Mouse (Mus musculus) heart, postnatal 10 days (tissue): ENCODE data around the gene Hsbp1. TPM values are rescaled to one million over a fixed set of nuclear protein-coding genes. Genes with fewer than 3 reads are reported as not detected.
"Not testable (repeated sequence)": the region's sequence is repeated elsewhere in the genome, so short reads cannot be mapped to it uniquely, and the experiment has no call there.

Experiments
- DNase-seq, 2 experiments: peaks; one replicate each; pipeline ENCODE4 v3.0.0; 2021
- intact Hi-C: fragments of 180-260 bp; cut with DNase I; formaldehyde crosslinking; loops from one replicate; pipeline ENCODE4 v1.15.1; 2025
- total RNA-seq, 2 experiments: library from RNA; stranded (reverse); gene quantifications; 2 replicates each; pipeline ENCODE4 v1.2.3; 2021

The Hsbp1 gene
- 100 to 1,000 TPM; 195 to 207 TPM for total RNA-seq

DNA sequence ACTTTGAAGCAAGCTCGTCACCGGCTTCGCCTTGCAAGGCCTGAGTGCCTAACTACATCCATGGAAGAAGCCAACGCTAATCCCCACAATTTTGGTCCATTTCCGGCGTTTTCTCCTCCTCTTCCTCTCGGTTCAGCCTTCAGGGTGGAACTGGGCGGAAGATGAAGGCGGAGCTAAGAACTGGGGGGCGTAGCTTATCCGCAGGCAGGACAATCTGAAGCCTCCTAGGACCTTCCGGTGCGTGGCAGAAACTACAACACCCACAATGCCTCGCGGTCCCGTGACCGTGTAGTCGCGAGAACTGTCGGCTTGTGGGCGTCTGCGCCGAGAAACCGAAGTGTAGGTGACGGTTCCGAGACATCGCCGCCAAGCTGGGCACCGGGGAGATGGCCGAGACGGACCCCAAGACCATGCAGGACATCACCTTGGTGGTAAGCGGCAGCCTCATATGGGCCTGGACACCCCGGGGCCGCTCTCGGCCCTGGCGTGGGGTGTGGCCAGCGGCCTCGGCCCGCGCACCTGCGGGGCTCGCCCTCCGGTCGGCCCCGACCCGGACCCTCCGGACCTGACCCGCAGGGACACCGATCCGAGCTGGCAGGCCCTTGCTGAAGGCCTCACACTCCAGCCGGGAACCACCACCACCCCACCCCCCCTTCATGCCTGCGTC lies at the start of gene Hsbp1:
Gene Hsbp1, plus strand, starts transcription at position 299 of the 667 bp plus-strand sequence.
- DNase-seq: peak; percentile 99
- intact Hi-C loops: no loop called here

DNA sequence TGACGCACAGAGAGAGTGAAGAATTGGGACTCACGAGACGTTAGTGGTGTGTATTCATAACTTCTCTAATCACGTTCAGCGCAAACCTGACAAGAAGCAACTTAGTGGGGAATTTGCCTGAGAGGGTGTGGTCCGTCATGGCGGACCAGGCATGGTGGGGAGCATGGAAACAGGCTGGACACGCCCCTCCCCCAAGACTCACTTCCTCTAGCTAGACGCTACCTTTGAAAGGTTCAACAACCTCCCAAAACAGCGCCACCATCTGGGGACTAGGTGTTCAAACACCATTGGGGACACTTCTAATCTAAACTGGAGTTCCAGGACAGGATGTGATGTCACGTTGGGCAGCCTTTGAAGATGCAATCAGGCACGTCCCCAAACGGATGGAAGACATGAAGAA lies 48.8 kb upstream of the Hsbp1 start:
- intact Hi-C loops: loop anchor here (10.0 kb wide), 1 partner anchor 231 kb away; no protein-coding TSS in a partner anchor
- no peak for DNase-seq

DNA sequence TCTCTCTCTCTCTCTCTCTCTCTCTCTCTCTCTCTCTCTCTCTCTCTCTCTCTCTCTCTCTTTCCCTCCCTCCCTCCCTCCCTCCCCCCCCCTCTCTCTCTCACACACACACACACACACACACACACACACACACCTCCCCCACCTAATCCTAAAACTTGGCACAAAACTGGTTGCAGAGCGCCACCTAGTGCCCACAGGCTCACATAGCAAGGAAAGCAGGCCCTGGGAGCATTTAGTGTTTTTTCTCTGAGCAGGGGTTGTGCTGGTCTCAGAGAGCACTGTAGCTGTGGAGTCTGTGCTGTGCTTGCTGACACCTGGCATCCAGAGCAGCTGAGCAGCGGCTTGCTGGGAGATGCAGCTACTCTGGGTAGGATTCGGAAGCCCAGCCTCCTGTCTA lies 46.5 kb upstream of the Hsbp1 start:
- DNase-seq: peak; percentile 35 to 67
- intact Hi-C loops: loop anchor here (2.0 to 10.0 kb wide), 2 partner anchors 73 to 233 kb away; no protein-coding TSS in a partner anchor

DNA sequence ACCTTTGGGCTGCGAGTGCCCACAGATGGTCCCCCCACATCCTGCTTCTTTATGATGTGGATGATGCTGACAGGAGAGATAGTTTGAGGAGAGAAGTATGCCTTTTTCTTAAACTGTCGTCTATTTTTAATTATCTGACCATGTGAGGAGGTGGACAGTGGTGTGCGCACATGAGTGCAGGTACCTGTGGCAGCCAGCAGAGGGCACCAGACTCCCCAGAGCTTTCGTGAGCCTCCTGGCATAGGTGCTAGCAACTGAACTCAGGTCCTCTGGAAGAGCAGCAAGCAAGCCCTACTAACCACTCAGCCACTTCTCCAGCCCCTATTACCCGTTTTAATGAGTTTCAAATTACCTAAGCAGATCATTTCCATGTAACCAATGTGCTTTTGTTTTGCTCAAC lies 44.0 kb upstream of the Hsbp1 start:
- intact Hi-C loops: no loop called here
- no peak for DNase-seq

DNA sequence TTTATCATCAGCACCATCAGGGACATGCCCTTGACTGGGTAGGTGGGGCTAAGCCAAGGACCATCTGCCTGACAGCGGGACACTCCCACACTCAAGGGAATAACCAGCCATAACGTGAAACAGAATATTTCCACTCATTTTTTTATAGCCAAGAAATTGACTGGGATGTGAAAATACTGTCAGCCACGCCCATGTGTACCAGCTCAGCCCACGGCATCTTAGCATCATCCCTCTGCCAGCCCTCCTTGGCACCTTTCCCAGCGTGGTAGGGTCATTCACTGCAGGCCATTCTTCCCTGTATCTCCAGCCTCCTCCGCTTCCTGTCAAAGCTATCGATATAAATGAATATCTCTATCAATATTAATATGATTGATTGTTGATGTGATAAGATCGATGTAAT lies 40.1 kb upstream of the Hsbp1 start:
- intact Hi-C loops: no loop called here

DNA sequence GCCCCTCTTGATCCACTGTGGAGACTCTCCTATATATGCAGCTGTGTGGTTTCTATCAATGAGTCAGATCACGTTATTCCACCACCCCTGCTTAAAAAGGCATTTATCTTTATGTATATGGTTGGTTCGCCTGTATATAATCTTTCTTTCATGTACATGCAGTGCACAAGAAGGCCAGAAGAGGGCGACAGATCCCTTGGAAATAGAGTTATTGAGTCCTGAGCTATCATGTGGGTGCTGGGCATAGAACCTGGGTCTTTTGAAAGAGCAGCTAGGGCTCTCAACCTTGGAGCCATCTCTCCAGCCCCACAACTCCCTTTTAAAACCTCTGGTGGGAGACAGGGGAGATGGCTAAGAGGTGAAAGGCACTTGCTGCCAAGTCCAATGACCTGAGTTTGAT lies 32.9 kb upstream of the Hsbp1 start:
- peak in 1 of 2 experiments; percentile 22 for DNase-seq
- intact Hi-C loops: loop anchor here (2.0 kb wide), 1 partner anchor 73 kb away; no protein-coding TSS in a partner anchor

More for the DNA sequence above, 40.1 kb upstream of the Hsbp1 start:
- DNase-seq: peak; percentile 26 to 28

DNA sequence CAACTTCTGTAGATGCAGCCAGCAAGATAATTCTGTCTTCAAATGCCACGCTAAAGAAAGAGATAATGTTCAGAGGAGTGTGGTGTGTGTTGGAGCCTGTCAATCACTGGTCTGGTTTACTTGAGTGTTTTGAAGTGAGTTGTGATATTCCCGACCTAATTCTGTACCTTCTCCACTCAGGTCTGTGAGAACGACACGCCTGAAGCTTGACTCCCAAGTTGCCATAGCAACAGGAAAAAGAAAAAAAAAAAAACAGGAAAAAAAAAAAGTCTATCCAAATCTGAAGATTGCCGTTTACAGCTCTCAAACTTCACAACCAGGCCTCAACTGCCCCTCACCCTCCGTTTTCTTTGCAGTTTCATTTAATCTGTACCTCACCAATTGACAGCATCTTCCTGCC lies 21.1 kb upstream of the Hsbp1 start:
- intact Hi-C loops: no loop called here
- no peak for DNase-seq

DNA sequence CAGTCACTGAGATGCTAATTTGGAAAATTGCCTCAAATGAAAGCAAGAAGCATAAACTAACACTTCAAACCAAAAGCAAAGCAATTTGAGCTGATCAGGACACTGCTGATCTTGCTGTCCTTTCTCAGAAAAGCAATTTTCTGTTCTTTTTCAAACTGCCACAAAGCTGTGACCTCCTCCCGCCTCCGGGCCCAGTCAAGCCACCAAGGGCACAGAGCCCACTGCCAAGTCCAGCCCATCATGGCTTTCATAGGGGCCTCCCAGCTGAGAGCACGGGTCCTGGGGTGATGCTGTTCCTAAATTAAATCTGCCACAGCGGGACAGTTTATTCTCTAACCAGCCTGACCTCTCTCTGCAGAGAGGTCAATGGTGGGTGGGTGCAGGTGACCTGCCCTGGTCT lies 4.7 kb upstream of the Hsbp1 start:
- DNase-seq: no peak

DNA sequence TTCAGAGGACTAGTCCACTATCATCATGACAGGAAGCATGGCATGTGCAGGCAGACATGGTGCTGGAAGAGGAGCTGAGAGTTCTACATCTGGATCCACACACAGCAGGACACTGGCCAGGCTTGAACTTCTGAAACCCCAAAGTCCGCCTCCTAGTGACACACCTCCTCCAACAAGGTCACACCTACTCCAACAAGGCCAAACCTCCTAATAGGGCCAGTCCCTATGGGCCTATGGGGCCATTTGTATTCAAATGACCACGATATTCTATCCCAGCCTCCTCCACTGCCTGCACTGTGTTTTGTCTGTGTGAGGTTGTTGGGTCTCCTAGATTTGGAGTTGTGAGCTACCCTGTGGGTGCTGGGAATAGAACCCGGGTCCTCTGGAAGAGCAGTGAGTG lies 682 bp upstream of the Hsbp1 start:
- intact Hi-C loops: no loop called here
- DNase-seq: no peak

More for the DNA sequence above, 4.7 kb upstream of the Hsbp1 start:
- intact Hi-C loops: no loop called here

DNA sequence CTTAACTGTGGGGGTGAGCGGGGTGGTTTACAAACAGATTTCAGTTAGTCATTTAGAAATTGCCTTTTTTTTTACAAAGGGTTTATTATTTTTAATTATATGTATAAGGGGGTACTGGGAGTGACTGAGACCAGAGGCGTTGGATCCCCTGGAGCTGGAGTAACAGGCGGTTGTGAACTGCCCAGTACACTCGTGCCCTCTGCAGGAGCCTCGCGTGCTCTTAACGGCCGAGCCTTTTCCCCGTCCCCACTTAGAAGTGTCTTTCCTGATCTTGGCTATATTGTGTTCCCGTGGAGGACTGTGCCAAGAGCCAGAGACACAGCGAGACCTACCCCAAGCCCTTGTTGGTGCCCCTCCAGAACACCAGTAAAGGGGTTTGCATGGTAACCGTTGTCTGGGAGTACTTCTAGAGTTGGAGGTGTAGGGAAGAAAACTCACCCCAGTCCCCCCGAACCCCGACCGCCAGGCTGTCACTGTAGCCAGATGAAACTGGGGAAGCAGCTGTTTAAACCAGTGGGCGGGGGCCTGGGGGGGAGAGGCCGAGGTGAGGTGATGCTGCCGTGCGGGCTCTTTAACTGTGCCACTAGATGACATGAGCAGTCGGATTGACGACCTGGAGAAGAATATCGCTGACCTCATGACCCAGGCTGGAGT lies 868 bp downstream of the Hsbp1 start:
- DNase-seq: peak; percentile 12 to 20
- intact Hi-C loops: no loop called here

DNA sequence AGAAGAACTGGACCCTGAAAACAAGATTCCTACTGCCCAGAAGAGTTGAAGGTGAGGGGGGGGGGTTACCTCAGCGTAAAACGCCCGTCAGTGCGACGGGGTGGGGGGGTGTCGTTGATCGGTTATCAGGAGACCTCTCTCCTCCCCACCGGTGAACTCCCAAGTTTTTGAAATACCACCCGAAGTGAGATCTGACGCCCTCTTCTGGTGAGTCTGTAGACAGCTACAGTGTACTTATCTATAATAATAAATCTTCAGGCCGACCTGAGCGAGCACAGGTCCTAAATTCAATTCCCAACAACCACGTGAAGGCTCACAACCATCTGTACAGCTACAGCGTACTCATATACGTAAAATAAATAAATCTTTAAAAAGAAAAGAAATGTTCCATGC lies 1.4 kb downstream of the Hsbp1 start:
- intact Hi-C loops: no loop called here
- no peak for DNase-seq

DNA sequence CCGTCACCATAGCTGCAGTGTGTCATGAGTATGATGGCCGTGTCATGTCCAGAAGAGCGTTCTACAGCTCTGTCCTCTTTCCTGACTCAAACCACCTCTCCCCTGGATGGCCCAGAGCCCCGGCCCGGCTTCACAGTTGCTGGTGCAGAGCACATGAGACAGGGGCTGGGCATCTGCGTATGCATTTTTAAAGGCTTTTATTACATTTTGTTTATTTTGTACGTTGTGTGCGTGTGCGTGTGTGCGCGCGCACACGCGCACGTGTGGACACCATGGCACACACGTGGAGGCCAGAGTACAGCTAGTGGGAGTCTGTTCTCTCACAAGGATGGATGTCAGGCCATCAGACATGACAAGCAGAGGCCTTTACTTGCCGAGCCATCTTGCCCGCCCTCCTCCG lies 7.4 kb downstream of the Hsbp1 start:
- intact Hi-C loops: no loop called here
- DNase-seq: no peak

DNA sequence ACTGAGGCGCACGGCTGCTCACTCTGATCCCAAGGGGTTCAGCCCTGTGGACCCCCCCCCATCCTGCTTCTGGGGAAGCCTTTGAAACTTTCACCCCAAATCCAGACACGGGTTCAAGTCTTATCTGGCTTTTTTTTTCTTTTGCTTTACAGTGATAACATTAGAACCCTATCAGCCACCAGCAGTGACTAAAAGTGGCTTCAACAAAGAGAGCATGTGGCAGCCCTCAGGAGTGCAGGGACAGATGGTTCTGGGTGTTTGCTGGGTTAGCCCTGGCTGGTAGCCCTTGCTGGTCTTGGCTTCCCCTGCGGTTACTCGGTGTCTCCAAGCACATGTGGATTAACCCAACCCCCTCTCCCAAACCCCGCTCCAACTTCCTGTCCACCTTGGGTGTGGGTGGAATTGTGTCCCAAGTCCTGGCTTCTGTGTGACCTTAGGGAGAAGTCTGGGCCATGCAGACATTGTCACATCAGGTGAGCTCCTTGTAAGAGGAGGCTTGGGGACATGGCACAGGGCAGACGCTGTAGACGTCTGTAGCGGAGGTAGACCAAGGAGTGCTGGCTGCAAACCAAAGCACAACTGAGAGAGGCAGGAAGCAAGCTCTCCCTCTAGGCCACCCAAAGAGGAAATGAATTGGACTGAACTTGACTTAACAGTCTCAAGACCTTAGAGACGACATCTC lies 8.8 kb downstream of the Hsbp1 start:
- DNase-seq: no peak
- intact Hi-C loops: no loop called here

DNA sequence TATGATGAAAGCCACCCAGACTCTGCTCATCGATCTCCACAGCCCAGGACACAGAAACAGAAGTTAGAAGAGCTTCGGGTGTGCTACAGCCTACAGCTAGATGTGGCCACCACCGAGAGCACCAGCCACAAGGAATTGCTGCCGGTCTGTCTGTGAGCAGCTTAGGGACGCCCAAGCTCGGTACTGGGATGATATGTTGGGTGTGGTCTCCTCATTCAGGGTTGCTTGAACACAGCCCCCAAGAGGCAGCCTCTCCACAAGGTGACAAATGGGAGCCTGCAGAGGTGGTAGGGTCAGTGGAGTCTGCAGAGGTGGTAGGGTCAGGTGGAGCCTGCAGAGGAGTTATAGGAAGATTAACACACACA lies 9.4 kb downstream of the Hsbp1 start:
- DNase-seq: no peak
- intact Hi-C loops: no loop called here

DNA sequence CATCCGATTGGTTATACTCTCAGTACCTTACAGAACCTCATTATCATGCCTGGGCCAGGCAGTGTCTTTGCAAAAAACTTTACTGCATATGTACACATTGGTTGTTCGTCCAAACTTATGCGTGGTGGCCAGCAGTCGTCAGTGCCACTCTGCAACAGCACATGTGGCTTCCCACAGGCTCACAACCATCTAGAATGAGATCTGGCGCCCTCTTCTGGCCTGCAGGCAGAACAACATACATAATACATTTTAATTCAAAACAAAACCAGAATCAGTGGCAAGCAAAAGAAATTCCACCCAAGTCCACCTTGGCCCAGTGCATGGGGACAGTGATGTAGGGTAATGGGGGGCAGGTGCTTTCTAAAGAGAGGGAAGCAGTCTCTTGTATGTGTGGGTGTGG lies 12.3 kb downstream of the Hsbp1 start:
- intact Hi-C loops, DNase-seq: not testable (repeated sequence)

DNA sequence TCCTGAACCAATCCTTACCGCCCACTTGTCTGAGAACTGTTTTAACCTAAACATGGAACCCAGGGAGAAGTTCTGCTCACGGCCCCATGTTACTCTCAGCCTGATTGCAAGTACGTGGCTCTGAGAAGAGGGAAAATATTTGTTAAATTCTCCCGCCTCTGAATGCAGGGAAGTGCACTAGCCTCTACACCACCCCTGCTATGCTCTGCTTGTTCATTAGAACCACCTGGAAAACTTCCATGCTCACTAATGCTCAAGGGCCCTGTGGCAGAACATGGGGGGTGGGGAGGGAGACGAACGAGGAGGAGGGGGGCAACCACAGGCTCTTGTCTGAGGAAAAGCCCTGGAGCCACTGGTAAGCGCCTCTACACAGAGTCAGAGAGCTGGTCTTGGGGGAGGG lies 13.9 kb downstream of the Hsbp1 start:
- intact Hi-C loops: no loop called here
- no peak for DNase-seq

DNA sequence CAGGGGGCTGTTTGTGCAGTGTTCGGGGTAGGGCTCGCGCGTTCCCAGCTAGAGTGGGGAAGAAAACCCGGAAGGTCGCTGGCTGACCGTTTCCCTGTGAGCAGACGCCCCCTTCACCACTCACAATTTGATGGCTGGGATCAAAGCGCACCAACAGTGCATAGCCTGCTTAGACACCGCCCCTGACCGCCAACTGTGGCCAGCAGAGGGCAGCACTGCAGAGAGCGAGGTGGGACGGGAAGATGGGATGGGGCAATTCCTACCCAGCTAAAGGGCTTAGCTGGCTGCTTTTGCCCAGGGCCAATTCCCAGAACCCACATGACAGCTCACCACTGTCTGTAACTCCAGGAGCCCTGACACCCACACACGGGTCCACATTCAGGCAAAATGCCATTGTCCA lies 14.5 kb downstream of the Hsbp1 start:
- peak; percentile 43 to 78 for DNase-seq
- intact Hi-C loops: no loop called here

DNA sequence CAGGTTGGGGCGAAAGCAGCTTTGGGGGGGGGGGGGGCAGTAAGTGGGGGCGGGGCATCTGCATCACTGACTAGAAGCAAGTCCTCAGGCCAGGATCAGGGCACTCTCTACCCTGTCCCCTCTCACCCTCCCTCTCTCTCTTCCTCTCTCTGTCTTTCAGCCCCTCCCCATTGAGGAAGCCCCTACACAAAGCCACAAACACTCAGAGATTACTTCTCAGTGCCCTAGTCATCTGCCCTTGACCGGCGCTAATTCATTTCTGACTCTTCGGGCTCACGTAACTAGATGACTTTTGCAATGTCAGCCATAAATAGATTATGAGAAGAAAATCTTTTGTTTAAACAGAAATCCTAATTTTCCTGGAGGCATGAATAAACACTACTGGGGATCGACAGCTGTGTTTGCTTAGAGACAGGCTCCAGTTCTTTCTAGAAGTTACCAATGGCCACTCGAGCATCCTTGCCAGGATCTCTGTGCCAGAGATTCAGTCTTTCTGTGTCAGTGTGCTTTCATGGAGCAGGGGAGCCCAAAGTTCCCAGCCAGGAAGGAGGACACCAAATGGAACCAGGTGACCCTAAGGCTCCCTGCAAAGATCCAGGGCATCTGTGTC lies 16.5 kb downstream of the Hsbp1 start:
- DNase-seq: no peak
- intact Hi-C loops: no loop called here

DNA sequence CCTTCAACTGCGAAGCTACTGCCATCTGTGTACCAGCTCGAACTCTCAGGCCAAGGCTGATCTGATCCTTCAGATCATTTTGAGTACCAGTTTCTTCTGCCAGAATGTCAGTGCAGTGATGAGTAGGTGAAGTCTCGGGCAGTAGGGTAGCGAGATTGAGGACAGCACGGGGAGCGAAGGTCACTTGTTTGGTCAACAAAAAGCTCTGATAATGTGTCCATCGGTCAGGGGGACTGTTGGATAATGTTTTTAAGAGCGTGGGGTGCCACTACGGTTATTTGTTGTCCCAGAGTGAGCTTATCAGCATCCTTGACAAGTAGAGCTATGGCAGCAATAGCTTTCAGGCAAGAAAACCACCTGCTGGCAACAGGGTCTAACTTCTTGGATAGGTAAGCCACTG lies 30.4 kb downstream of the Hsbp1 start:
- DNase-seq, intact Hi-C loops: not testable (repeated sequence)

DNA sequence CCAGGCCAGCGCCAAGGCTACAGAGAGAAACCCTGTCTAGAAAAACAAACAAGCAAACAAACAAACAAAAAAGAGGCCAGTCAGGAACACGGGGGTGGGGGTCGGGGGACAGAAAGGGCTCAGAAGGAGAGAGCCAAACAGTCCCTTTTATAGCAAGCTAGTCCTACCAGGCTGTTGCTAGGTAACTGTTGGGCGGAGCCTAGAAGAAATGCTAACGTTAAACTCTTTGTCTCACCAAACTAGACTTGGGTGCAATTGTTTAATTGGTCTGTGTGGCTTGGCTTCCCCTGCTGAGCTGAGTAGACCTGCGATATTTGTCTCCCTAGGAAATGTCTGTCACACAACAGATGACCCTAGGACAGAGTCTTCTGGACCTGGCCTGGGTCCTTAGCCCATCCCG lies 34.2 kb downstream of the Hsbp1 start:
- intact Hi-C loops: no loop called here
- no peak for DNase-seq

DNA sequence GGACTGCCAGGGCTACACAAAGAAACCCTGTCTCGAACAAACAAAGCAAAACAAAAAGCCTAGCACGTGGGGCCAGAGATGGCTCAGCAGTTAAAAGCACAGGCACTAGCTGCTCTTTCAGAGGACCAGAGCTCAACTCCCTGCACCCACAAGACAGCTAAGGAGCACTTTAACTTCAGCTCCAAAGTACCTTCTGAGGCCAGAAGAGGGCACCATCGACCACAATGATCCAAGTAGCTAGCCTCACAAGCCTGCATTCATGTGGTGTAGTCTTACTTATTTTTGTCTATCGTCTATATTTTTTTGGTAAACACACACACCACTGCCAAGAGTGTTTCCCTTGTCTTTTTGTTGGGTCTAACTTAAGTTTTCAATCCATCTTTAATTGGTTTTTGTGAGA lies 36.3 kb downstream of the Hsbp1 start:
- peak in 1 of 2 experiments; percentile 33 for DNase-seq
- intact Hi-C loops: no loop called here
